Mouse (Mus musculus) c-Kit-positive CD71-positive TER-119-negative erythroid progenitor cells, embryonic 14.5 days (primary cell): Measurements from ENCODE around the gene Wdr74.

ENCODE experiments used
- DNase-seq: peaks from one replicate; pipeline ENCODE4 v3.0.0-alpha.2; 2013; ENCODE audit warnings: low read depth

The Wdr74 gene

GRCm38 (mm10) chr19:8741243-8741869 lies 5.7 kb downstream of the Wdr74 start, which contains the start of gene Stx5a:
Gene Stx5a (plus strand): TSS chr19:8741413.
- peak; percentile 97 for DNase-seq

GRCm38 (mm10) chr19:8742176-8742575 lies 6.5 kb downstream of the Wdr74 start:
- DNase-seq, result no peak

- DNase-seq, result no peak
Observed at GRCm38 (mm10) chr19:8745382-8745781, 9.8 kb downstream of the Wdr74 start.

- no peak for DNase-seq
Observed at GRCm38 (mm10) chr19:8747368-8747767, 11.7 kb downstream of the Wdr74 start.

DNA sequence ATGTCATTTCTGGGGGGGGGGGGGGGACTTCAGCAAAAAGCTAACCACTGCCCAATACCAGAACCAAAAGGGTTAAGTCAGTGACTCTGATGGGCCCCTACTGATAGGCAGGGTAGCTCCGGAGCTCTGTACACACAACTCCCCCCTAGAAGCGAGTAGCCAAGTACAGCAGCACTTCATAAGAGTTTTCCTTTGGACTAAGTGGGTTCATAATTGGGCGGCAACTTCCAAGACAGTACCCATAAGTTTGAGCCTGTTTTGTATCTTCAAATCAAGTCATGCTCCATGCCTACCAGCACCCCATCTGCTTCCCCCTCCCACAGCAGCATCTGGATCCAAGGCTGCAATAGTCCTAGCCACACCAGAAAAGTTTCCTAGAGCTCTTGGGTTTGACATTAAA lies 20.0 kb downstream of the Wdr74 start:
- no peak for DNase-seq

- peak; percentile 85 for DNase-seq
Observed at GRCm38 (mm10) chr19:8756635-8757387, 21.2 kb downstream of the Wdr74 start, which contains the start of gene Nxf1. Gene Nxf1 (plus strand): TSS chr19:8757073.

DNA sequence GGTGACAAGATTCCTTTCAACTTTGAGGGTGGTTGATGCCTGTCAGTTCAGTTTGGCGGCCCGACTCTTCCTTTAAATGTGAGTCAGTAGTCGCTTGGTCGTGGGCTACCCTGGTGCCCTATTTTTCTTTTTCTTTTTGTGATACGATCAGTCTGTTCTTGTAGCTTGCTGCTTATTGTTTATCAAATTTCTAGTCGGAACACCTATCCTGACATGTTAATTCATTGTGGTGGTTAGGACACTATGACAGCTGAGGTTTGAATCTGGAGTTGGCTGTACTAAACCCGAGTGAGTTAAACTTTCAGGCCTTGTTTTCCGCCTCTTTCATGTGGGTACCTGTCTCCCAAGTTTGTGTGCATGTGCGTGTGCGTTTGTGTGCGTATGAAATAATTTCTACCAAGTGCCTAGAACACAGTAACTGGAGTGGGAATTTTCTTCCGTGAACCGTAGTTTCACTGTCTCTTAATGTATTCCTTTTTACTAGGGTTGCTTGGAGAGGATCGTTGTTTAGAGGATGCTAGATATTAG lies 21.9 kb downstream of the Wdr74 start:
- no peak for DNase-seq

GRCm38 (mm10) chr19:8758899-8759298 lies 23.3 kb downstream of the Wdr74 start:
- DNase-seq, result no peak

GRCm38 (mm10) chr19:8760757-8761156 lies 25.1 kb downstream of the Wdr74 start:
- no peak for DNase-seq

GRCm38 (mm10) chr19:8763276-8763675 lies 27.6 kb downstream of the Wdr74 start:
- DNase-seq, result no peak

GRCm38 (mm10) chr19:8765562-8765961 lies 29.9 kb downstream of the Wdr74 start:
- DNase-seq, result no peak

- DNase-seq, result no peak
Observed at GRCm38 (mm10) chr19:8770567-8771270, 35.1 kb downstream of the Wdr74 start, which contains the start of gene Tmem223. Gene Tmem223 (plus strand): TSS chr19:8770996.

GRCm38 (mm10) chr19:8772996-8773395 lies 37.4 kb downstream of the Wdr74 start:
- DNase-seq, result no peak

DNA sequence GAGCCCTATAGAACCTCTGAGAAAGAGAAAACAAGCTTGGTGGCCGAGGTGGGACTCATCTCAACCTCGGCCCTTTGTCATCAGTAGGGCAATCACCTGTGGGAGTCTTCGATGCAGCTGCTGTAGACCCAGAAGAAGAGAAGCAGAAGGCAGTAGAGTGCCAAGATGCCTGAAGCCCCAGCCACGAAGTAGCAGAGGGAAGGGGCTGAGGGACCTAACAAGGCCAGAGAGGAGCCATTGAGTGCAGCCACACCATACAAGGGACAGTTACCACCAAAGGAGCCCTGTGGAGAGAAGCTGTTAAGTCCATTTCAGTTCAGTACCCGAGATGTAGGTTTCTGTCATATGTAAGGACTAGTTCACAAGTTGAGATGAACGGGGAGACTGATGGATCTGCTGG lies 37.8 kb downstream of the Wdr74 start:
- no peak for DNase-seq

GRCm38 (mm10) chr19:8774086-8774835 lies 38.6 kb downstream of the Wdr74 start, which contains the start of gene Tmem179b:
Gene Tmem179b (minus strand): TSS chr19:8774467.
- DNase-seq, result peak; percentile 94

DNA sequence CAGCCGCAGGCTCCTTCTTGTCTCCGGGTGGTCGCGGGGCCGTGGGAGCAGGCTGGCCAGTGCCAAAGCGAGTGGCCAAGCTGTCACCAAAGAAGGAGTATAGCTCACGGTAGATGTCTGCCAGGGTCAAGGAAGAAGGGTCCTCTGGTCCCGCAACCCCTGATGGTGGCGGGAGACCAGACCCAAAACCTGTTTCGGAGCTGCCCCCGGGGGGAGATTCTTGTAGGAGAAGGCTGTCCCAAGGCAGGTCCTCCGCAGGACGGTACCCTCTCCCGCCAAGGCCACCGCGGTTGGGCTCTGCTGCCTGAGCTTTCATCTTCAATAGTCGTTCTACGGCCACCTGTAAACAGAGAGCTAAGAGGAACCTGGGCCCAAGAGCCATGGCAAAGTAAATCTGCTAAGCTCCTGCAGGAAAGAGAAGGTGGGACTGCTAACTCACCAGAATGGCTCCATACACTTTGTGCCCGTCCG lies 39.4 kb downstream of the Wdr74 start:
- no peak for DNase-seq

DNA sequence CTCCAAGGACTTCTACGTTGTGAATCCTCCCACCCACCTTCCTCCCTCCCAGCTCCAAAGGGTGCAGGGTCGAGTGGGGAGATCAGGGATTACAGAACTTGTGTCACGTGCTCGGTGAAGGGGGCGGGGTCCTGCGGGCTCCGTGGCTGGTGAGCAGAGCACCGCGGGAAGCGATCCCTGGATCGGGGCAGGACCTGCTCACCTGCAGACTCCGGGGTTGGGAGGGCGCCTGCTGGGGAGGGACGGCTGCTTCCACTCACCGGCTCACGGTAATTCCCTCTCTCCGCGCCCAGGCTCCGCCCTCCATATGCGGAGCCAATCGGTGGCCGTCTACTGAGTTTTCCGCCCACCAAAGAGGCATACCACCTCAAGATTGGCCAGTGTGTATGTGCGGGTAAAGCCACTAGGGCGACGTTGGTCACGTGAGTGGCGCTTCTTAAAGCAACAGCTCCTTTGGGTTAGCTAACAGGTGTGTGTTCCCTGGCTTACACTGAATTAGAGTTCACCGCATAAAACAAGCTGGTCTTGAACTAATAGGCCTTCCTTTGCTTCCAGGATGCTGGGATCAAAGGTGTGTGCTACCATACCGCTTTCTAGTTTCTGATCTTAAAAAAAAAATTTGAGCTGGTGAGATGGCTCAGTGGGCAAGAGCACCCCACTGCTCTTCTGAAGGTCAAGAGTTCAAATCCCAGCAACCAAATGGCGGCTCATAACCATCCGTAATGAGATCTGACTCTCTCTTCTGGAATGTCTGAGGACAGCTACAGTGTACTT lies 50.6 kb downstream of the Wdr74 start, which contains the start of gene Taf6l:
Gene Taf6l, minus strand, starts transcription at position 410 of the 774 bp plus-strand sequence.
- peak; percentile 96 for DNase-seq

DNA sequence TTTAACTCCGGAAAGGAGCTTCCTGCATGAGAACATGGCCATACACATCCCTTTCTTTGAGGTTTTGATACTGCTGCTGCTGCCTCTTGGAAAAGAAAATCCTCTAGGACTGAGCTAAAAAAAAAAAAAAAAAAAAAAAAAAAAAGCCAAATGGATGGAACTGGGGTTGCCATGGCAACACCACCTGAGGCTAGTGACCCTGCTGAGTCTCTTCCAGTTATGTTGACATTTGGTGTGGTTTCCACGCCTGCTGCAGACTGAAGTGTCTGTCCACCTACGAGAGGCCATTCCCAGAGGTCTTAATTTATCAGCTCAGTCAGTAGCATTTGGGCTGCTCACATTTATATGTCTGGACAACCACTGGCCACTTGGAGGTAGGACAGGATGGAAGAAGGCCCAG lies 52.9 kb downstream of the Wdr74 start:
- DNase-seq, result no peak

GRCm38 (mm10) chr19:8789171-8789570 lies 53.5 kb downstream of the Wdr74 start:
- no peak for DNase-seq

- DNase-seq, result no peak
Observed at GRCm38 (mm10) chr19:8790171-8790570, 54.5 kb downstream of the Wdr74 start.
